Mouse (Mus musculus) cerebellum, postnatal 25 days (tissue): Measurements from ENCODE around the gene Cacna1g.

Experiments
- DNase-seq, 2 experiments: peaks; one replicate each; pipeline ENCODE4 v3.0.0; 2021; ENCODE audit warnings: mixed read lengths in 2 of 2

Cacna1g gene

DNA sequence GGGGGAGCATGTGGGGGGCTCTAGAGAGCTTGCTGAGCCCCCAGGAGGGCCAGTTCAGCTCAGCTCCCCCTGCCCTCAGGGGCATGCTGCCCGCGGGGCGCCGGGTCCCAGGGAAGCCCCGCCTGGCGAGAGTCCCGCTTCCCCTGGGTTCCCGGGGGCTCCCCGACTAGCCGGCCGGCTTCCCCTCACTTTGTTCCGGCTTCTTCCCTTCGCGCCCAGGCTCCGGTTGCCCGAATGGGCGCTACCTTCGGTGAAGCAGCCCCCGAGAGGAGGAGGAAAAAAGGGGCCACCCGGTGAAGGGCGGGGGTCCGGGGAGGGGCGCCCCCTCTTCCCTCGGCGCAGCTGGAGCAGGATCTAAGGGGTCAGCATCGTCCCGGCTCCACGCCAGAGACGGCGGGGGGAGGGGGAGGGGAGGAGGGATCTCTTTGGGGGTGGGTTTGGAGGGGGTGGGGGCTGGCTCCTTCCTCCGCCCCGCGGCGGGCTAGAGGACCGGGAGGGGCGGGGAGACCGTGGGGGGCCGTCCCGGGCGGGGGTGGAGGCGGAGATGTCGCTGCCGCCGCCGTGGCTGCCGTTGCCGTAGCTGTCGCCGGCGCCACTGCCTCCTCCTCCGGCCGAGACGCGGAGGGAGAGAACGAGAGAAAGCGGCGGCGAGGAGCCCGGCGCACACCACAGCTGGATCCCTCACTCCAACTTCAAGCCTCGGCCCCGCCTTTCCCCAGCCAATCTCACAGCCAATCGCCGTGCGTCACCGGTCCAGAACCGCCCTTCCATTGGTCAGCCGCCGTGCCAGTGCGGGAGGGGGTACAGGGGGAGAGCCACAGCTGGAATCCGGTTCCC is at the start of gene Cacna1g:
Gene Cacna1g (minus strand): TSS at position 492 of the 837 bp plus-strand sequence.
- peak; percentile 89 to 92 for DNase-seq

DNA sequence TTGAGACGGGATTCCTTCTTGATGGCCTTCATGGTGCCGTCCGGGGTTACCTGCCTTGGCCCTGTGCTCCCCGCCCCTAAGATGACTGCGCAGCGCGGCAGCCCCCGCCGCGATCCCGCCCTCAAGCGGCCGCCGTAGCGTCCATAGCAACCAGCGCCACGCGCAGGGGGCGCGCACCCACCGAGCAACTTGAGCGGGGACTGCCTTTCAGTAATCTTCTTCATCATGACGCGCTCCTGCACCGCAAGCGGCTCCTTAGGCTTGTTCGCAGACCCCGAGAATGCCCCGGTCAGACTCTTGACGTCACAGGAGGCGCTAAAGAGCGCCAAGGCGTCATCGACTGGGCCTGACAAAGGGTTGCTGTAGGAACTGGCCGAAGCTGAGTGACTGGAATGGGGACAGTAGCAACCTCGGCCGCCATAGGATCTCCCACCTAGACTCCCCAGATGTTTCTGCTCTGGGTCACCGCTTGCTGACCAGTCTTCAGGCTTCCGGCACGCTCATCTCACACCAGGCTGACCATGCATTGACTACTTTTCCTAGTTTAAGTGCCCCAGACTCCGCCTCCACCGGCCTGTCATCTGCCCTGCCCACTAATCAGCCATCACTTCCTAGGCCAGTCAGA is 47.3 kb upstream of the Cacna1g start, which contains the start of gene Mycbpap:
Gene Mycbpap (minus strand): TSS at position 524 of the 625 bp plus-strand sequence.
- DNase-seq: peak; percentile 77 to 83

DNA sequence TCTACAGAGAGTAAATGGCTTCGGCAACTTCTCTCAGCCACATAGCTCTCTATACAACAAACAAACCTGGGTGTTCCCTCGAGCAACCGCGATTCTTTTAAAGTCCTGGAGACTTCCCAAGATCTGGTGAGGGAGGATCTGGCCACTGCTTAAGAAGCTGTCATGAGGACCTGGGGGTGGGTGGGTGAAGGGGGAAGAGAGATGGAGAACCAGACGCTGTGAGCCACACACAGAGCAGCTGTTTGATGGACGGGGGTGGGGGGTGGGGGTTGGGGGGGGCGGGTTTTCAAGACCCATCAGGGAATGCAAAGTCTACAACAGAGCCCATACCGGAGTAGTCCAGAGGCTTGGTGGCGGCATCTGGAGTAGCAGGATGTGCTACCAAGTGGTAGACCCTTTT is 39.5 kb upstream of the Cacna1g start:
- DNase-seq: no peak

DNA sequence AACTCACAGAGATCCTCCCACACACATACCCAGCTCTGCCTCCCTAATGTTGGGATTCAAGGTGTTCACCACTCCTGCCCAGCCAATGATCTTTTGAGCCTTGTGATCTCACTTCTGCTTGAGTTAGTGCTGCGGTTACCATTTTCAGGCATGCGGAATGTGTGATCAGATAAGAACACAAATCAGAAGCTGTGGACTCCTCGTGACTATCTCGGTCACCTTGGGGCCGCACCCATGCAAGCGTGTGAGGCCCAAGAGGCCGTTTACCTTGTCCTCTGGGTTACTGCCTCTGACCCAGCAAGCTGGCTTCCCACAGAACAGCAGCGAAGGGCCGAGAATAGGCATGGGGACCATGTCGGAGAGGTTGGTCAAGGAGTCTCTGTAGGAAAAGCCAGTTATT is 35.0 kb upstream of the Cacna1g start:
- DNase-seq: no peak

DNA sequence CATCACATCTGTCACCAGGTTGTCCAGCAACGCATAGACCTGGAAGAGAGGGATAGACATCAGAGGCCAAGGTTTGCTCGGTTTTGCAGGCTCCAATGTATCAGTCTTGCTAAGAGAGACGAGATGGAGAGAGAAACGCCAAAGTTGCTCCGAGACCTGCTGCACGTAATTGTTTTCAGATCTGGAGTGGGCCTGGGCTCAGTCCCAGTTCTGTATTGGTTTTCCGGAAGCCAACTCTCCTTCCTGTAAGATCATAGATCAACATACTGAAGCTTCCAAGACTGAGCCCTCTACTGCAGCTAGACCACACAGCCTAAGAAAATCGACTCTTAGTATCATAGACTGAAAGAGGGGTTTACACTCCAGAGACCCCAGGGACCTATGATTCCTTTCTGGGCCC is 27.5 kb upstream of the Cacna1g start:
- DNase-seq: no peak

DNA sequence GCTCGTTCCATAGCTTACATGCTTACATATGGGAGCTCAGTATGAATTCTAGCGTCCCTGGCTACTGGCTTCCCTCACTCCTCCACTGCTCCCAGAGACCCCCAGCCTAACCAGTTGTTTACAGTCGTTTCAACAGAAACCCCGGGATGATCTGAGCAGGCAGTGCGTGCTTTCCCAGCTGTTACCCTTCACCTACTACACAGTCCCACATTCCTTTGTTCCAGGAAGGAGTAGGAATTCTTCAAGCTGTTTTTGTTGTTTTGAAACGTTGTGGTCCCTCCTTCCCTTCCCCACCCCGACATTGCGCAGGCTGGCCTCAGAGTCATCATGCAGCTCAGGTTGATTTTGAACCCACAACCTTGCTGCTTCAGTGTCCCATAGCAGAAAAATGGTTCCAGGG is 26.4 kb upstream of the Cacna1g start:
- DNase-seq: no peak

DNA sequence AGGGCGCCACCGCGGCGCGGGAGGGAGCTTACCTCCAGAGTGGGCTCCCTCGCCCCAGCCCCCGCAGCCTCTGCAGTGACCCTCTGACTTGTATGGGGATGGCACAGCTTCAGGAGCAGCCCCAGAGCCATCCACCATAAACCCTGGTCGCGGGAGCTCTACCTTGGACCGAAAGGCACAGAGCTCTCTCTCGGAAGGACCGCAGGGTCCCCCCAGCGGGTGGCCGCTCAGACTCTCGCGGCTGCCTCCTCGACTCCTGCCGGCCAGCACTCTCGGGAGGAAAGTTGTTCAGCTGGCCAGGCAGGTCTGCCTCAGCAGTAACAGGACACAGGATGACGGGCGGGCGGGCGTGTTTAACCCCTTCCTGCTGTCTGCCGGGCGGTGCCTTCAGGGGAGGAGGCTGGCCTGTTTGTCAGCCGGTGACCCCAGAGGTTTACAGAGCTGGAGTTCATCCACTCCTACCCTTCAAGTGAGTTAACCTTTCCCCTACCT is 25.7 kb upstream of the Cacna1g start, which contains the start of gene Epn3:
Gene Epn3 (minus strand): TSS at position 314 of the 492 bp plus-strand sequence.
- peak; percentile 79 for DNase-seq

DNA sequence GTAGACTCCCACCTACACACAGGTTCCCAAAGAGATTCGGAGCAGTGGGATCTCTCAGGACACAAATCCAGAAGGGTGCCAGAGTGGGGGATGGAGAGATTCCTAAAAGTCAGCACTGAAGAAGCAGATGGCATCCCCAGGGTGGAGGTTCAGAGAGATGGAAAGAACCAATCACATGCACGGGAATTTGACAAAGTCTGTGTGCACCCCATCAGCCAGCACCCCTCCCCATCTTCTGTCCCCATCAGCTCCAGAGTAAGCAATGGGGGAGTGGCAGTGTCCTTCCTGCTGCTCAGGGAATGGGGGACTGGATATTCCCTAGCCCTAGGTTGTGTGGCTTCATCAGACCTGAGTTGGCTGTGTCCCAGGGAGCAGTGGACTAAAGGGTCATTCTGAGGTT is 25.0 kb upstream of the Cacna1g start:
- DNase-seq: peak; percentile 86 to 89

DNA sequence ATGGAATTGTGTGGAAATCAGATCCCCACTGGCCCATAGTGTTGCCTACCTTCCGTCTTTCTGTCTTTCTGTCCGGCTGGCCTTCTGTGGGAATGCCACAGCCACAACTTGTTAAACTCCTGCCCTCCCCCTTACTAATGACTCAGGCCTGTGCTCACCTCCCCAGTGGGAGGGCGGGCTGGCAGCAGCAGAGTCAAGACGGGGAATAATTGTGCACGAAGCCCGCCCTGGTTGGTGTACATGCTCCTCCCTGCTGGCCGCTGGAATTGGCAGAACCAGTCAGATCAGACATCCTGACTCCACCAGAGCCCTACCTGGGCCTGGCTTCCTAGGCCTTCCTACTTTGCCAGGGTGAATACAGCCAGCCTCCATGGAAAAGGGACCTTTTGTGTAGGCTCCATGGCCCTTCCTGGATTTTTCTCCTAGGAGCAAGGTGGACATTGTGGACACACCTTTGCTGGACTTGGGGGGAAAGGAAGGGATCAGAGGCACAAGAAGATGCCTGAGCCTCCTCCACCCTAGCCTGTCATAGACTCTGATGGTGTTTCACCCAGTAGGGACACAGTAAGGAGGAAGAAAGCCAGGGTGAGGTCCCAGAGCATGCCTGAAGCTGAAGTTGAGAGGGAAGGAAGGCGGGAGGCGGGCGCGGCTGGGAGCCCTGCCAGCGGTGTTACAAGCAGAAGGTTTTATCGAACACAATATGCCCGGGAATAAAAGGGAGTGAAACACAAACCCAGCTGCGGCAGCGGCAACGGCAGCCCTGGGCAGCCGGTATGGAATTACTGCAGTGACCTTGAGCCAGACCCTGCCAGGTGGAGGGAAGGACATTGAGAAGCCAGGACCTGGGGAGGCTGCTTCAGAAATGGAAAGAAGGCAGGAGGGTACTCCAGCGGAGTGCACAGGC is 24.3 kb upstream of the Cacna1g start:
- peak; percentile 82 to 87 for DNase-seq

DNA sequence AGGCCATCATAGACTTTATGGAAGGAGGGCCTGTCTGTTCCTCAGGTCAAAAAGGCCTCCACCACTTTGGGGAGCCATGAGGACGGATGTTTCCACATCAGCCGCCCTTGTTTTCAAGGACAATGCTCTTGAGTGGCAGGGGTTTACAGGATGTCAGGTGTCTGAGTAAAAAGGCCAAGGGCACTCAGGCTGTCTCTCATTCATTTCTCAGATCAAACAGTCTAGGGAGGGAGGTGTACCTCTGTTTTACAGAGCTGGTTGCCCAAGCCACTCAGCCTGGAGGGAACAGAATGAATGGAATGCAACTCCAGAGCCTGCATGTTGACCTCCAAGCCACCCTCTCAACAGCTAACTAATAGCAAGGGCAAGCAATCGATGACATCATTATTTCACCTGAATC is 21.4 kb upstream of the Cacna1g start:
- no peak for DNase-seq

DNA sequence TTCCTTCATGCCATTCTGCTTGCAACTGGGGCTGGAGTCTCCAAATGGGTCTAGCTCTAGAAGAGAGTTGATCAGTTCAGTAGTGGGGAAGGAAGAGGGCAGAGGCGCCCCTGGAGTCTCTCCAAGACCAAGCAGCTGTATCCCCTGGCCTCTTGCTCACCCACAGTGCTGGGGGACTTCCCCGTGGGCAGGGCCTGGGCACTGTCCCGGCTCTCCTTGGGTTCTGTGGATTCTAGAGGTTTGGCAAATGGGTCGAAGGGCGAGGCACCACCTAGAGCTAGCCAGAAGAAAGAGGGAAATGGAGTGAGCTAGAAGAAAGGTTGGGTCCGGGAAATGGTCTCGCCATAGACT is 17.7 kb upstream of the Cacna1g start:
- no peak for DNase-seq

DNA sequence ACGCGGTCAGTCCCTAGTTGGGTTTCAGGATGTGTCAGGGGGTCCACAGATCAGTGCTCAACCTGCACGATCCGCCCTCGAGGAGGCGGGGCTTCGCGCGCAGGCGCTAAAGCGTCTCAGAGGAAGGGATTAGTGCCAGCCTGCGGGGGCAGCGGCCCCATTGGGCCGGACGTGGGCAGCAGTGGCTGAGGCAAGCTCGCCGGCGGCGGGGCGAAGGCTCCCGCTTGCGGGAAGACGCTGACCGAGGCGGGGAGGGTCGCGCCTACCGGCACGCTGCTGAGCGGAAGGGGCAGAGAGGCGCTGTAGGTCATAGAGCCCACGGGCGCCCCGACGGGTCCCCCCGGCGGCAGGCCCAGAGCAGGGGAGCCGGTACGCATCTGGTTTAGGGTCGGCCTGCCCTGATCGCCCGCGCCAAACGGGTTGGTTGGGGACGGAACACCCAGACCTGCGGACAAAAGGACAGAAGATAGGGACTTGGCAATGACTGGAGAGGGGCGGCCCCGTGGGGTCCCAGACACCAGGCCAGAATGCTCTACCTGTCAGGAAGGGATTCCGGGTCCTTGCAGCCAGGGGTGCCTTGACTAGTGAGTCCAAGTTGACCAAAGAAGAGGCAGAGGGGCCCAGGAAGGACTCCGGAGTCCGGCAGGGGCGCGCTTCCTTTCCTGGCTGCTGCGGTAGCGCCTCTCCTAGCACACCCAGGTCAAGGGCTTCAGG is 17.2 kb upstream of the Cacna1g start:
- DNase-seq: peak; percentile 53 to 61

DNA sequence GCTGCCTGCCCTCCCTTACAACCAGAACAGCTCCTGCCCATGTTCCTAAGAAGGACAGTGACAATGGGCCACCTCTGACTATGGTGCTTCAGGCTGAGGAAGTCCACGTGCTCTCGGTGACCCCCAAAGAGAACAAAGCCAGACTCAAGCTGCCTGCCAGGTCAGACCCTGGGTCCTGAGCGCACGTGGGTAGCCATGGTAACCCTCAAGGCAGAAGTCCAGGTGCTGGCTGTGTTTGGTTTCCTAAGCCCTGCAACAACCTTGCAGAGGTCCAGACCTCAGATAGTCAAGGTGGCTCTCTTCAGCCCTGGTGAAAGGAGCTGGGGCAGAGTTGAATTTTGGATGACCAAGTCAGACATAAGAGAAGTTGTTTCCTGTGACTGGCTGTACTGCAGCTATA is 15.7 kb upstream of the Cacna1g start:
- peak; percentile 28 to 36 for DNase-seq

DNA sequence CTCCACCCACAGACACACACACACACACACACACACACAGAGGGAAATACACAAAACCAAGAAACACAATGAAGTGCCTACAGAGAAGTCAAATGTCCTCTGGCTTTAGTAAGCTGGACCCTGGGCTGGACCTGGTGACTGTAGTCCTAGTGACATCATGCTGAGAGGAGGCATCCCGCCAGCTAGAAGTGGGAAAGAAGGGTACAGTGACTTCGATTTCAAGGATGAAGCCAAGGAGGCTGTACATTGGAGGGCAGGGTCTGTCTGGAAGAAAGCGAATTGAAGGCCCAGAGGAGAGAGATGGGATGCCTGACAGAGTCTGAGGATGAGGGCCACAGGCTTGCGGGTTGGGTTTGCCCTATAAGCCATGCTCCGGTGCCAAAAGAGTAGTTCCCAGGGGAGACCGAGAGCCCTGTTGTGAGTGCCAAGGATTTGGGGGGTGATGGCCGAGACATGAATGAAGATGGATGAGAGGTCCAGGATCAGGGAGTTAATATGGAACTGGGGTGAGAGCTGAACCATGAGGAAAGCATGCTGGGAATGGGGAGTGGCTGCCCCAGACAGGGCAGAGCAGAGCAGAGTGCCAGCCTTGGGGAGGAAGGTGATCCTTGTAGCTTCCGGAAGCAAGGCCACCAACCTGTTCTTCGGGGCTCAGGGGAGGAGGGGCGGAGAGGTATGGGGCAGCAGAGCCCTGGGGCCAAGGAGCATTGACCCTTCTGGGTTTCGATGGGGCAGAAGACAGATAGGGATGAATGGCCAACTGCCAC is 15.0 kb upstream of the Cacna1g start:
- DNase-seq: peak; percentile 22 to 54

DNA sequence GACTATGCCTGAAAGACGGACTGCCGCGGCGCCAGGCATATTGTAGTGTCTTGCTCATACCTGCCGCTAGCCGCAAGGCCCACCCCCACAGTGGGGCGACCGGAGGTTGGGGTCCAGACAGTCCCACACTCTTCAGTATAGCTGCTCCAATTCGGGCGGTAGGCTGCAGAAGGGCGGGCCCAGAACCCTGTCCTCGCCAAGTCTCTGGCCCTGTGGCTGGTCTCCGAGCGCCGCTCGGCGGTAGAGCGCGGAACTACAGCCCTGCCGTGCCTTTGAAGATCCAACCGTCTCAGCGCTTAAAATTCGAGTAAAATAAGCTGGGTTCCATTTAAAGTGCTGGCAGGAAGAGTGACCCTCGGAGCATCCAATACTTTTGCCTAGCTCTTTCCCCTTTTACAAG is 12.0 kb upstream of the Cacna1g start, which contains the start of gene Spata20:
Gene Spata20 (minus strand): TSS at position 179 of the 400 bp plus-strand sequence.
- peak; percentile 97 for DNase-seq

DNA sequence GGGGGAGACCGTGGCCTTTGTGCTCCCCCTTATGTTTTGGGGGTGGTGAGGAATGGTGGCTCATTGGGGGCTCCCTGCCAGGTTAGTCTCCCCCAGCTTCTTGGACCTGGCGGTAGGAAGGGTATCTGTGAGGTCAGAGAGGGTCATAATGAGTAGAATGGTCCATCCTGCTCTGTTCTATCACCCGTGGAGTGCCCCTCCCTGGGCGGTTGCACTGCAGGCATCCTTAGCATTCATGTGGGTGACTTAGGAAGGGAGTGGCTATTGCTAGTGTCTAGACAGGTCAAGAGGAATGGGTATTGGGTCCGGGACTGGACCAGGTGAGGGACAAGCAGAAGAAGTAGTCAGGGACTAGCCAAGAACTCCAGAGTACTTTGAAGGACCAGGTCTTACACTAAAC is 11.2 kb upstream of the Cacna1g start:
- peak in 1 of 2 experiments; percentile 19 for DNase-seq

DNA sequence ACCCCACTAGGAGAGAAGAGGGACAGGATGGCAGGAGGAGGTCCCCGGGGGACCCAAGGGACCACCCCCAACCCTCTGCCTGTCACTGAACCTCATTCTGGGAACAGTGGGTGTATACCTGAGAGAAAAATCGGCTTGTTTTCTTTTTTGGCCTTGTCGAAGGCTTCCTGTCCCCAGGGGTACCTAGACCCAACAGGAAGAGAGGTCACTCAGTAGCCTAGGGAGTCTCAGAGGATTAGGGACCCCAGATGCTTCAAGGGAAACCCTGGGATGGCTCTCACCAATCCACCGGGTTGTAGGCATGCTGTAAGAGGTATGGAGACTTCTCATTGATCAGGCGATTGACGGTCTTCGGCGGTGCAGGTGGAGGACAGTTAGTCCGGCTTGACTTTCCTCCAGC is 10.6 kb upstream of the Cacna1g start:
- DNase-seq: no peak

DNA sequence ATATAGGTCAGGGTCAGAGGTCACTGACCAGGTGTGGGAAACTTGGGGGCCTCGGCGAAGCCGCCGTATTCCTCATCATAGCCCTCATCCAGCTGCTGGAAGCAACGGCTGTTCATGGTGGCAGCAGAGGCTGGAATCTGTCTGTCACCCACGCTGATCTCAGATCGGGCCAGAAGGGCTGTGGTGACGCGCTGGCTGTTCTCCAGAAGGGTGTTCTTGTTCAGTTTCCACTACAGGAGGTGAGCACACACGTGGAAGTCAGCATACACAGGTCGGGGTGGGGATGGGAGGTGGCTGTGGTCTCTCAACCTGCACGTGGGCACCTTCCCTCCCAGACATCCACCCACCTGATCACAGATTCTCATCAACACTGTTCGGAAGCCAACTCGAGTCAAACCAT is 9.9 kb upstream of the Cacna1g start:
- peak in 1 of 2 experiments; percentile 59 for DNase-seq

DNA sequence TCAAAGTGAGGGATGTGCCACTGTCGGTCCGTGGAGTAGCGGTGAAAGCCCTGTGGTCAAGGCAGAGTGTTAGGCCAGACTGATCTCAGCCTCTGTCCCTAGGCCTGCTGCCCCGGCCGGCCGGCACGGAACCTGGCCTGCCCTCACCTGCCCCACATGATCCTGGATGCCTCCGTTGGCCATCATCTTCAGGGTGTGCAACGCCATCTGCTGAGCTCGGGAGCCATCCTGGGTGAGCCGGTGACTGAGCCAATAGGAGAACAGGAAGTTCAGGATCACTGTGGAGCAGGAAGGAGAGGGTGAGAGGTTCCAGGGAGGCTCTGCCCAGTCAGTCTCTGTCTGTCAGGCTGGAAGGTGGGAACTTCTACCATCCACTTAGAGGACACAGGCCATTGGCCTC is 9.4 kb upstream of the Cacna1g start:
- peak; percentile 84 to 85 for DNase-seq

DNA sequence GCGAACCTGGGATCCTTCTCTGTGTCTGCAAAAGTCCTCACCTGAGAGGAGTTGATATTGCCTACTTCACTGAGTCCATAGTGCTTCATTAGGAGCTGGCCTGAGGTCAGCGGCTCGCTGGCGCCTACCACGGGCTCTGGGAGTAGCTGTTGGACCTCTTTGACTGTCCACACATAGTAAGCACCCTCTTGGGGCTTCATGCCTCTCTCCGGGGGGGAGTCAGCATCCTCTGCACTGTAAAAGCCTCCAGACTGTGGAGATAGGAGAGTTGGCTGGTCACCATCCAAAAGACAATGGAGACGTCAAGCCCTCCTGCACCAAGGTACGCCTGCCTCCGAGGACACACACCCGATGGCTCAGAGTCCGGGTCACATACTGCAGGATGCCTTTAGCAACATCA is 8.7 kb upstream of the Cacna1g start:
- peak in 1 of 2 experiments; percentile 44 for DNase-seq

DNA sequence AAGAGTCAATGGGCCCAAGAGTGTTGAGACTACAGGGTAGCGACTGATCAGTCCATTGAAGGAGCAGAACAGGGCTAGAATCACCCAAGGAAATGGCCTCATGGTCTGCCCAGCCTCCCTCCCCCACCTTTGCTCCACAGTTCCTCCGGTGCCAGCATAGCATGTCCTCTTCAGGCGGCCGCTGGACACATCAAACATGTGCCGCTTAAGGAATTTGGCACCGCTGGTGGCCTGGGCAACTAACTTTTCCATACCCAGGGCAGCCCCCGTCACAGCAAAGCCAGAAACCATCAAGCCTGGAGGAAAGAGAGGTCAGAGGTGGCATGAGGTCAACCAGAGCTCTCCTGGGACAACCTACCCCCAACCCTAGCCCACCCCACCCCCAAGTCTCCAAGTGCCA is 8.0 kb upstream of the Cacna1g start:
- DNase-seq: no peak
